In the genomic region with DNA sequence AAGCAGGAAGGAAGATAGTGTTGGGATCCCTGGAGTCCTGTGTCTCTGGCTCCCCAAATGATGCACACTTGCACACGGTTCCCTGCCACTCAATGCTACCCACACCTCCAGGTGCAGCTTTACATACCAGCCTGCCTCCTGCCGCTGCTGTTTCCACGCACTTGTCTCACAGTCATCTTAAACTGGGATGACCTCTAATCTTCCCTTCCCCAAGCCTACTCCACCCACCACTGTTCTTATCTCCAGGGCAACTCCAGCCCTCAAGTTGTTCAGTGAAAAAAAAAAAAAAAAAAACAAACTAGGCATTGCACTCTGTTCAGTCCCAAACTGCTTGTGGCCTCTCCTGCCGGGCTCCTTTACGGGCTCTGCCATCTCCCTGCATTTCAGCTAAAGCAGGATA, we compare ENCODE assay signal across 7 mouse cellular contexts. TPM values are rescaled to one million over a fixed set of nuclear protein-coding genes. Genes with fewer than 3 reads are reported as not detected.
A peak's percentile ranks its signal among the peaks of the same experiment; 100 is the strongest.
DNase-seq lines count a peak whose midpoint lies in the region; ATAC-seq and TF ChIP-seq lines count a peak whose summit lies in the region.

A gene (minus strand): TSS at position 14 of the 400 bp plus-strand sequence.

- peaks cover 8% of the 10 kb centered on the region for H3K79me2 ChIP-seq in C2C12 (ENCODE audit: control insufficient read depth, insufficient read depth)
- H3K79me2 ChIP-seq in CH12.LX (replicated peaks; ENCODE audit: control insufficient read depth, extremely low read depth, insufficient read depth, poor library complexity, severe bottlenecking): 0 out of 2 replicates have a peak, but pooled peaks cover 2% of the 10 kb centered on the region

- in situ Hi-C loops in CH12.LX (cut with MboI; ENCODE audit: low pct_ligation_motif_present, low pct_unique_long_range_greater_than_20kb, low sequenced_read_pairs): no loop called here

- H3K36me3 ChIP-seq in C2C12 (ENCODE audit: control insufficient read depth, insufficient read depth) (no peaks in the 10 kb centered on the region), CH12.LX (replicated peaks in 1 of 2; ENCODE audit: control insufficient read depth in 1 of 2, insufficient read depth in 1 of 2, low read length in 1 of 2) (no peaks in the 10 kb centered on the region)
- no peaks in the 10 kb centered on the region for H3K36me3 ChIP-seq in embryonic facial prominence, embryonic 15.5 days
- no peaks in the 10 kb centered on the region for H3K36me3 ChIP-seq in liver, embryonic 16.5 days (ENCODE audit: control insufficient read depth, insufficient read depth)

- no peak within 1 kb of the TSS for H3K9ac ChIP-seq in CH12.LX (ENCODE audit: insufficient read depth, low read depth)
- H3K9ac ChIP-seq in embryonic facial prominence, embryonic 15.5 days: no peak within 1 kb of the TSS
- H3K9ac ChIP-seq in liver, embryonic 16.5 days (ENCODE audit: low read depth, low read length): peak within 1 kb of the TSS; percentile 48

- no peak for TF ChIP-seq CTCF in C2C12 (IDR thresholded peaks at IDR 0.05; ENCODE audit: control insufficient read depth, insufficient read depth, insufficient read length)
- no peak for TF ChIP-seq CTCF in CH12.LX (conservative IDR thresholded peaks at IDR 0.05 in 1 of 2, IDR thresholded peaks at IDR 0.05 in 1 of 2; ENCODE audit: low read depth in 2 of 2, low read length in 2 of 2)

- dilution Hi-C loops in CH12.LX (cut with MboI; ENCODE audit: extremely low pct_ligation_motif_present, extremely low pct_unique_long_range_greater_than_20kb, low sequenced_read_pairs): no loop called here

- peaks cover 1% of the 10 kb centered on the region for H3K79me3 ChIP-seq in C2C12 (ENCODE audit: low read depth)

- H3ac ChIP-seq in C2C12 (ENCODE audit: control insufficient read depth, insufficient read length, low read depth): no peak within 1 kb of the TSS

- H3K4me3 ChIP-seq in C2C12 (ENCODE audit: insufficient read depth, poor library complexity, severe bottlenecking) (no peak within 1 kb of the TSS), CH12.LX (replicated peaks in 1 of 3; ENCODE audit: low read depth in 2 of 3, low read length in 2 of 3, poor library complexity in 1 of 3) (no peak within 1 kb of the TSS)
- H3K4me3 ChIP-seq in embryonic facial prominence, embryonic 15.5 days (replicated peaks): no peak within 1 kb of the TSS
- H3K4me3 ChIP-seq in liver, embryonic 16.5 days (ENCODE audit: low read depth, low read length): peak within 1 kb of the TSS; percentile 43

- DNase-seq in CH12.LX (ENCODE audit: extremely low read depth): no peak
- DNase-seq in T-cell, adult 2 months (ENCODE audit: low spot score): no peak
- DNase-seq in testis, postnatal 14 days (ENCODE audit: low spot score): no peak

- no peak for TF ChIP-seq EP300 in CH12.LX (IDR thresholded peaks at IDR 0.05; ENCODE audit: low read length)

- 63% methylated on average over 5 of the region's 5 CpGs for WGBS in embryonic facial prominence, embryonic 15.5 days
- WGBS in liver, embryonic 16.5 days (ENCODE audit: insufficient replicate concordance): 11% methylated on average over 5 of the region's 5 CpGs

- no peak for TF ChIP-seq POLR2A in CH12.LX (IDR thresholded peaks at IDR 0.05; ENCODE audit: low read depth, low read length)

- no peak for ATAC-seq in embryonic facial prominence, embryonic 15.5 days (ENCODE audit: insufficient number of reproducible peaks, low FRiP score, low TSS enrichment, low read depth)
- ATAC-seq in hematopoietic stem cell, adult 5-6 weeks (replicated peaks in 1 of 2; ENCODE audit: insufficient read depth in 1 of 2, low FRiP score in 2 of 2, low TSS enrichment in 1 of 2, low read depth in 1 of 2, poor library complexity in 2 of 2, severe bottlenecking in 2 of 2): no peak
- peak; percentile 49 for ATAC-seq in liver, embryonic 16.5 days (ENCODE audit: low read depth)

- H3K27me3 ChIP-seq in C2C12 (ENCODE audit: control insufficient read depth, insufficient read depth, insufficient read length): no peaks in the 10 kb centered on the region
- H3K27me3 ChIP-seq in CH12.LX (replicated peaks): no peaks in the 10 kb centered on the region
- no peaks in the 10 kb centered on the region for H3K27me3 ChIP-seq in embryonic facial prominence, embryonic 15.5 days
- no peaks in the 10 kb centered on the region for H3K27me3 ChIP-seq in liver, embryonic 16.5 days (ENCODE audit: control insufficient read depth, insufficient read depth, low read depth, low read length)

- peaks cover 6 to 35% of the 10 kb centered on the region in 2 experiments; a peak in 3 of 4 replicates for H3K4me1 ChIP-seq in CH12.LX (ENCODE audit: control insufficient read depth in 1 of 2, insufficient read depth in 2 of 2)
- peaks cover 4% of the 10 kb centered on the region; the same call in 1 of the 2 replicates for H3K4me1 ChIP-seq in embryonic facial prominence, embryonic 15.5 days
- H3K4me1 ChIP-seq in liver, embryonic 16.5 days (ENCODE audit: control insufficient read depth, low read depth, low read length): peaks cover 34% of the 10 kb centered on the region

- no peak within 1 kb of the TSS for H3K4me2 ChIP-seq in CH12.LX (ENCODE audit: insufficient read depth, low read depth, poor library complexity, severe bottlenecking)
- H3K4me2 ChIP-seq in embryonic facial prominence, embryonic 15.5 days (replicated peaks): no peak within 1 kb of the TSS
- H3K4me2 ChIP-seq in liver, embryonic 16.5 days (ENCODE audit: low read depth, low read length): peak within 1 kb of the TSS; percentile 67

- TF ChIP-seq RAD21 in CH12.LX (IDR thresholded peaks at IDR 0.05; ENCODE audit: low read depth, low read length): no peak

- no peak within 1 kb of the TSS for H3K27ac ChIP-seq in CH12.LX (ENCODE audit: insufficient read depth, low read depth)
- H3K27ac ChIP-seq in embryonic facial prominence, embryonic 15.5 days (replicated peaks): no peak within 1 kb of the TSS
- H3K27ac ChIP-seq in liver, embryonic 16.5 days (ENCODE audit: low read length): peak within 1 kb of the TSS; percentile 65

- H3K9me3 ChIP-seq in CH12.LX (replicated peaks; ENCODE audit: low read length): no peaks in the 10 kb centered on the region
- H3K9me3 ChIP-seq in embryonic facial prominence, embryonic 15.5 days (replicated peaks): no peaks in the 10 kb centered on the region
- no peaks in the 10 kb centered on the region for H3K9me3 ChIP-seq in liver, embryonic 16.5 days (replicated peaks; ENCODE audit: control insufficient read depth, low read length)

TF ChIP-seq in C2C12, 6 proteins besides CTCF, POLR2A, EP300 and RAD21:
- no peak for TF ChIP-seq USF1 (IDR thresholded peaks at IDR 0.05; ENCODE audit: low read depth)
- no peak for TF ChIP-seq MAX (IDR thresholded peaks at IDR 0.05)
- TF ChIP-seq MYOG (IDR thresholded peaks at IDR 0.05; ENCODE audit: control insufficient read depth, extremely low read depth, insufficient read length): no peak
- TF ChIP-seq CEBPB (IDR thresholded peaks at IDR 0.05; ENCODE audit: low read depth): no peak
- no peak for TF ChIP-seq MYOD1 (IDR thresholded peaks at IDR 0.05; ENCODE audit: control insufficient read depth, insufficient read length, low read depth)
- no peak for TF ChIP-seq FOSL1 (IDR thresholded peaks at IDR 0.05; ENCODE audit: insufficient read depth, low read length, poor library complexity, severe bottlenecking)

TF ChIP-seq in CH12.LX, 34 proteins besides CTCF, POLR2A, EP300 and RAD21:
- no peak for TF ChIP-seq CHD1 (IDR thresholded peaks at IDR 0.05; ENCODE audit: low read depth, low read length)
- TF ChIP-seq UBTF (IDR thresholded peaks at IDR 0.05; ENCODE audit: low read depth, low read length): no peak
- no peak for TF ChIP-seq ZNF384 (IDR thresholded peaks at IDR 0.05; ENCODE audit: low read depth, low read length)
- no peak for TF ChIP-seq ZC3H11A (IDR thresholded peaks at IDR 0.05; ENCODE audit: low read depth, low read length)
- no peak for TF ChIP-seq ZKSCAN1 (IDR thresholded peaks at IDR 0.05; ENCODE audit: borderline replicate concordance, low read depth, low read length)
- no peak for TF ChIP-seq NELFE (IDR thresholded peaks at IDR 0.05; ENCODE audit: low read depth, low read length)

RNA-seq across cellular contexts. Expression of the gene that starts here (rescaled TPM):
- polyA plus RNA-seq in C2C12 (2012; fragmentation: generic; extraction: Trizol) (12.9 TPM), CH12.LX (2012; ENCODE audit: insufficient read length, low read depth) (31.0 and 39.9 TPM in 2 replicates)
- total RNA-seq in CH12.LX (2012; rRNA removed) (10.1 and 11.5 TPM in 2 replicates), CH12.LX (2014; rRNA removed) (8.3 and 9.7 TPM in 2 replicates)
- polyA plus RNA-seq in embryonic facial prominence, embryonic 15.5 days (2015; fragmentation: Nextera tagmentation; extraction: Ambion mirVana): 14.7 and 15.1 TPM in 2 replicates
- 18.3 and 19.0 TPM in 2 replicates for total RNA-seq in hematopoietic stem cell, adult 5-6 weeks (2017)
- 7.7 and 8.8 TPM in 2 replicates for polyA plus RNA-seq in liver, embryonic 16.5 days (2015; fragmentation: Nextera tagmentation; extraction: Ambion mirVana)
